Mouse (Mus musculus): ENCODE results near the gene Lyrm9.

The Lyrm9 gene

DNA sequence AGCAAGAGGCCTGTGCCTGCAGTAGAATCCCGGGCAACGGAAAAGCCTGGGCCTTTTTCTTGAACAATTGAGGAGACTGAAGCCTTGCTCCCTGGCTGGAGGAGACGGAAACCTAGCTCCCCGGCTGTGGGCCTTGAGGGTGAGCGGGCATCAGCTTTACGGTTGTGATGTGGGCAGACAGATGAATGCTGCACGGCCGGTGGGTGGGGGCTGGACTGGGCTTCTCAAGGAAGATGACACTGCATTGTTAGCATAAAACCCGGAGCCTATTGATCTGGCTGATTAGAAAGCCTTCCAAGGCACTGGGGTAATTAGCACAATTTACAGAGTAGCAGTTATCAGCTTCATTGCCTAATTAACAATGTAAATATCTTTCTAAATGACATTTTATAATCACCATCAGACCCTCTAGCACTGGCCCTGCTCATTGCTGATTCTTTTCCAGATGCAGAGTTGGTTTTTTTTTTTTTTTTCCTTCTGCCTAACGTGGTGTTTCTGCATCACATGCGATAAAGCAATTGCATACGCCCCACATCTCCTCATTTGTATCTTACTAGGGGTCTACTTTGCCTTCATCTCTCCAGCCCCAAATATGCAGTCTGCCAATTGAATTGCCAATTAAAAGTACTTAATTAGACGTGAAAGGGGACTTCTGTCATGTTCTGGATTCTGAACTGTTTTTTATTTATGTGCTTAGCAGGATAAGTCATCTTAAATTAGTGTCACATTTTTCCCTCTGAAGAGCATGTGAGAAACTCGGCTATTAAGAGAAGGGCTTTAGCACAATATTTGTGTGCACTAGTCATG lies 10.2 kb upstream of the Lyrm9 start:
- no peak for DNase-seq

DNA sequence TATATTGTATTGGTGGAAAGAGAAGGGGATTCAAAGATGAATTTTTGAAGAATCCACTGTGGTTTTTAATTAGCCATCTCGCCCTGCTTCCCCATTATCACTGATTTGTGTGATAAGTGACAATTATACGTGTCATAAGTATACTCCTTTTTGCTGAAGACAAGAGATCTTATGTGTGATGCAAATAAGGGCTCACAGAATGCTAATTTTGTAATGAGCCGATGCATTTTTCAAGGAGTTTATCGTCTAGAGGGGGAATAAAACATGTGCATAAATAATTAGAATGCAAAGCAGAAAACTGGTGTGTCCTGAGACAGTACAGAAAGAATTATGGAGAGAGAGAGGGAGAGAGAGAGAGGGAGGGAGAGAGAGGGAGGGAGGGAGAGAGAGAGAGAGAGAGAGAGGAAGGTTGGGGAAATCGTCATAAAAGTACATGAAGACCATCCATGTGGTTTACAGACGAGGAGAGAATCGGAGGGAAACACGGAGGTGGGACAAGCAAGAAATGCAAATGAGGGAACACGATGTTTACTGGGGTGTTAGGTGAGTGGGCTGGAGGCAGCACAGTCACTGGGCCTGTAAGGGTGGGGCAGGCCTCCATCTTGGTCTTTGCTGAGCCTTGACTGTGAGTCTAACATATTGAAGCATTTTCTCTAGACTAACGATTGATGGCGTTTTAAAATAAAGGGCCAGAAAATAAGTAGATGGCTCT lies 8.9 kb upstream of the Lyrm9 start:
- DNase-seq, result no peak

DNA sequence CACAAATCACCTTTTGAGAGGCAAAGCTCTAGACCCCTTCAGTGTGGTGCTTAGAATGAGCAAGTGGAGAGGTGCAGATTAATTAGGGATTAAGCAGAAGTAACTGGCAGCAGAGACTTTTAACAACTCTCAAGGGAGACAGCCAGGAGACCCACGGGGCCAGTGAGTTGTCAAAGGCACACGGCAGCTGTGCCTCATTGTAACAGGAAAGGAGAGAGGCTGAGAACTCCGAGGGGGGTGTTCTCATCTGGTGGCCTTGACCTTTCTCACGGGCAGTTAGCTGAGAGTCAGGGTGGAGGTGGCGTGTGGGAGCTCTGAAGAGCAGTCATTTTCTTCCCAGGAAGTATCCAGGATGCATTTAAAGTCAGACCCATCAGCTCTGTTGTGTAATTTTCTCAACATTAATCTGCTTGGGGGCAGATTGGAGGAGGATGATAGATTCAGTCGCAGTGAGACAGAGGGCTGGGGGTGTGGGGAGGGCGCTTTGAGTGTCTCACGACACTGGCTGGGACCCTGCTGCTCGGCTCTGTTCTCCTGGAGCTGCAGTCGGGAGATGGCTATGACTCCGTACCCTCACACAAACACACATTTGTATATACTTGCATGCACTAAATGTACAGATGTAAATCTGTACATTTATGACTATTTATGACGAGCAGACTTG lies 5.9 kb upstream of the Lyrm9 start:
- no peak for DNase-seq

DNA sequence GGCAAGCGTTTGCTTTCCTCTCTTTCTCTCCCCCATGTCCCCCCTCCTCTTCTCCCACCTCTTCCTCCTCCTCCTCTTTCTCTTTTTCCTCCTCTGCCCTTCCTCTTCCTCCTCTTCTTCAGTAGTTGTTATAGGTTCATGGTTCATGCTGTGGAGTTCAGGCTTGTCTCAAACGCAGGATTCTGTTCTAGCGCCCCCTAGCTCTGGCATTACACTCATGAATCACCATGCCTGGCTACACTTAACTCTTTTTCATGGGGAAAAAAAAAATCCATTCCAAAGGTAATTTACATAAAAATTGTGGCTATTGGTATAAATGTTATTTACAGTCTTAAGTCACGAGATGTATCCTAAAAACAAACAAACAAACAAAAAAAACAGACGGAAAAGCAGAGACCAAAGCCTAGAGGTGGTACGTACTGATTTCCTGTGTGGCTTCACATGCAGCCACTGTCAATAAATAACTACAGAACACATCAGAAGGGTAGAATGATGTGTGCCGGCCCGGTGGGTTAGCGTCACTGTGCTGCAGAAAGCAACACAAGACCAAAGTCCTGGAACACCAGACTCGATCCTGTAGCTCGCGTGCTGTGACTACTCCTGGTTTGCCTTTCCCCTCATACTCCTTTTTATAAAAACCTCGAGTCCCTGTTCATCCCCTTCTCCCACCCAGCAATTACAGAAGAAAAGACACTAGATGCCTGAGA lies 3.4 kb upstream of the Lyrm9 start:
- DNase-seq, result peak; percentile 42 to 59

DNA sequence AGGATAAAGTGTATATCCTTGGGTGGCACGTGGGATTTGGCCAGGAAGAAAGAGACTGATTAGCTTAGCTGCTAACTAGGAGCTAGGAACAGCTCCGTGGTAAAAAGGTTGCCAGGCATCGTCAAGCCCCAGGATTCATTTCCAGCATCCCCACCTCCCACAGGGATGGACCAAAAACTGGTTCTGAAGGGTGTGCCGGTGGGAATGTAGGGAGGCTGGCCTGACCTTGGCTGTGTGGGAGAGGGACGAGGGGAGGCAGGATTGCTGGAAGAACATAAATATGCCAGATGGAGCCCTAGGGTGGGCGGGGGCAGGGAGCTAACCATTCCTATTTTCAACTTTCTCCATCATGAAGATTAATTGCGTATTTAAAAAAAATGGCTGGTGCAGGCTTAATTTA lies 1.2 kb downstream of the Lyrm9 start:
- no peak for DNase-seq

DNA sequence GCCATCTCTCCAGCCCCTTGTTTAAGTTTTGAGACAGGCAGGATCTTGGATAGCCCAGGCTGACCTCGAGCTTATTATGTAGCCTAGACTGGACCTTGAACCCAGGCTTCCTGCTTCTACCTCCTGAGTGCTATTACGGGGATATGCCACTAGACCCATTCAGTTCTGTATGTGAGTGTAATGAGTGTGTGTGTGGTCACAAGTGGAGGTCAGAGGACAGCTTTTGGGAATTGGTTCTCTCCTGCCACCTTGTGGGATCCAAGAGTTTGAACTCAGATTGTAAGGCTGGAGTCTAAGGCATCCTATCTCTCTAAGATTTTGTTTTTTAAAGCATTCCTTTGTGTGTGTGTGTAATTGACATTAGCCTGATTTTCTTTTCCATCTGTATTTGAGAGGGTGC lies 2.0 kb downstream of the Lyrm9 start:
- DNase-seq, result no peak

DNA sequence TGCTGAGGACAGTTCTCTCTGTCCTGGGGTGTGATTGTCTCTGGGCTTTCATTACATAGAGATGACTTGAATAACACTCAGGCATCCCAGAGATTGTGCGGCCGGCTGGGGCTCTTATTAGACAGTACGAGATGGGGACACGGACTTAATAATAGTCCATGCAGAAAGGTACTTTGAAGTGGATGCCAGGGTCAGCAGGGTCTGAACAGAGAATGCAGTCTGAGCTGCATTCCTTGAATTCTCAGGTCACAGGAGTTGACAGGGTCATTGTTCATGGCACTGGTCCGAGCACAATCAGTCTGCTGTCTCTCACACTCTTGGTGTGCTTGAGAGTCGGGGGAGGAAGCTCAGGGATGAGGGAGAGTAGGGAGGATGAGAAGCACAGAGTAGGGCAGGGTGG lies 3.0 kb downstream of the Lyrm9 start:
- DNase-seq, result no peak

DNA sequence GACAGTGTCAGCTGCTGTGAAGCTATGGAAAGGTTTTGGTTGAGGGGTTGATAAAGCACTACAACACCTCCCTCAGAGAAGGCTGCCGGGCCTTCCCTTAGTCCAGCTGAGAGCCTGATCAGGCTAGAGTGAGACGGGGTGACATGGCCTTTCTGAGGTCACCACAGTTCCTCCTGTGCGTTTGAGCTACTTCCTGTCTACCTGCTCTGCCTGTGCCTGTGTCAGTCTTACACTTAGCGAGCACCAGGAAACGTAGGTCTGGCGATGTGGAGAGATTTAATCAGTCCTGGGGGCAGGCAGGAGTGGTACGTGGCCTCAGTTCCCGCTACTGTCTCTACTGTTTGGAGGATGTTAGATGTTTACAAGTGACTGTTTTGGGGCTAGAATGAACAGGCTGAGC lies 3.8 kb downstream of the Lyrm9 start:
- DNase-seq, result peak in 1 of 2 experiments; percentile 42

DNA sequence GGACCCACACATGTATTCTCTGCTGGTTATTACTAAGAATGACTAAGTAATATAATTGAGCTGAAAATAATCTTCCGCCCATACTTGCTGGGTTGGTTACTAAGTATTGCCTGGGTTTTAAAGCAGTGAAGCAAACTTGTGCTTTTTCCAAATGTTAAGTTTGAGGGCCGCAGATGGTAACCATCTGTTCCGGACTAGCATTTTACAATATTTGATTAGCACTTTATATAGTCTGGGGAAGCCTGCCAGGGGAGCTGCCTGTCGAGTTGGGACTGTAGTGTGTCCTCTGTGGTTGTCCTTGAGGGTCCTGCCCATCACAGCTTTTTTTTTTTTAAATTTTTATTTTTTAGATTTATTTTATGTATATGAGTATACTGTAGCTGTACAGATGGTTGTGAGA lies 5.3 kb downstream of the Lyrm9 start:
- no peak for DNase-seq

DNA sequence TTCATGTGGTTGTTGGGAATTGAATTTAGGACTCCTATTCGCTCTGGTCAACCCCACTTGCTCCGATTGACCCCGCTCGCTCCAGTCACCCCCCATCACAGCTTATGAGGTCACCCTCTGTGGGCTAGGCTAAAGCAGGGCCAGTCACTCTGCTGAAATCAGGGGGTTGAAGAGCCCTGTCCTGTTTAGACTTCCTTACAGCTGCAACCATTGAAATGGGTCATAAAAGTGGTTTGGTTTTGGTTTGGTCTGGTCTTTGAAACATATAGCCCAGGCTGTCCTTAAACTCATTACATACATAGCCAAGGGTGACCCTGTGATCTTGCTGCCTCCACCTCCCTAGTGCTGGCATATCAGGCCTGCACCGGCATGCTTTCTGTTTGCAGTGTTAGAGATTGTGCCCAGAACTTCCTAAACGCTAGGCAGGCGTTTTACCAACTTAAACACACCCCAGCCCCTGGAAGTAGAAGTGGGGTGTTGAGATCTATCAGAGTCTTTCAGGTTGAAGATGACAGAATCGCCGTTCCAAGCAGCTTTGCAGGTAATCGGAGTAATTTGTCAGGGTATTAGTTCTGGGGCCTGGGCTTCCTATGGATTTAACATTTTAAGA lies 5.8 kb downstream of the Lyrm9 start:
- no peak for DNase-seq

DNA sequence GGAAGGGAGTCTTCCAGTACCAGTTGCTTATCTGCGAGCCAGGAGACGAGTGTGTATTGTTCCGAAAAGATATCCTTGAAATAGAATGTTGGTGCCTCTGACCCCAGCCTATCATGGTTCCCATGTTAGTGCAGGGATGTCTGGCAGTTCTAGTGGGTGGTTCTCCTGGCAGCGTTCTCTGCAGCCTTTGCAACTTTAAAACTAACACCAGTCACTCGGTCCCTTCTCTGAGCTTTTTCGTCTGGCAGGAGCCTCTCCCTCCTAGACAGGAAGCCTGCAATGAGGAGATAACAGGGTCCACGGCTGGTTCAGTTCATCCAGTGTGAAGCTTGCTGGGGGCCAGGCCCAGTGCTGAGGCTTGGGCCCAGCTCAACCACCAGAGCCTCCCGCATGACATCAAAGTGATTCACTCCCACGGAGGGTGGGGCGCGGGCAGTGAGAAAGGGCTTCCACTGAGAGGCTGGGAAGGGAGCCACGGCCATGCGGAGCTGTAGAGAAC lies 6.5 kb downstream of the Lyrm9 start:
- no peak for DNase-seq

DNA sequence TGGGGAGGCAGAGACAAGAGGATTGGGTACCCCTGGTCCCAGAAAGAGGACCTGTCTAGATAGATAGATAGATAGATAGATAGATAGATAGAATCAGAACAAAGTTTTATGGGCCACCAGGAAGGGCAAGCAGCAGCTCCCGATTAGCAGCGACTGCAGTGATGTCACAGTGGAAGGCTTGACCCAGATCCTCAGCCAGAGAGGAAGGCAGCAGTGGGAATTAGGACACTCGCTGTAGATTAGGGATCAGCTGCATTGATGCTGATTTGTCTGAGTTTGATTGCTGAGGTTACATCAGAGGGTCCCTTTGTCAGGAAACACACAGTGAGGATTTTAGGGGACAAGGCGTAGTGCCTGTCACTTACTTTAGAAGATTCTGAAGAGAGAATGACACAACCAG lies 10.1 kb downstream of the Lyrm9 start:
- DNase-seq, result no peak

DNA sequence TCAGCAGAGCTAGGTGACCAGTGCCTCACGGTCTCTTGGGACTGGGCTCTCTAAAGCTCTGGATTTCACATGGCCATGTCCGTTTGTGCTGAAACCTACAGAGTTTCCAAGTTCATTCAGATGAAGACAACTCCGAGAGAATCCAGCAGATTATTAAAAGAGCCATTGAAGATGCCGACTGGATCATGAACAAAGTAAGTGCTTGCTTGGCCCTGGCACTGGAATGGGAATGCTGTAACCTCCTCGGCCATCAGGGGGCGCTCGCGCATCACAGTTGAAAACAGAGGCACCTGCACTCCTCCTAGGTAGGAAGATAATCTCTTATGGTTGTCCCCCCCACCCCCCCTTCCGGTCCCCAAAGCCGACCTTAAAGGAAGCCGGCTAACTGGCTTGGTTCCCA lies 11.6 kb downstream of the Lyrm9 start:
- DNase-seq, result peak; percentile 85 to 89

DNA sequence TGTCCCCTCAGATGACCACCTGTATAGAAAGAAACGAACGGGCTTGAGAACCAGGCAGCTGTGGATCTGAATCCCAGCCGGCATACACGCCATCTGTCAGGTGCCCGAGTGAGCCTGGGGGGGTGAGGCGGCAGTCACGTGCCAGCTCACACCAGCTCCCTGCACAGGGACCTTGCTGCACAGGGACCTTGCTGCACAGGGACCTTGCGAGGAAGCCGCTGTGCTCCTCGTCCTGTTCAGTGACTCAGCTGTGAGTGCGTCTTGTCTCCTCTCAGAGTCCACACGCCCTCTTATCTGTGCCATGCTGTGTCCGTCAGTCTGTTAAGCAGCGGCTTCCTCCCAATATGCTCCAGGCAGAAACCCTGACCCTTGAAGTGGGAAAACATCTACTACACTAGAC lies 13.1 kb downstream of the Lyrm9 start:
- no peak for DNase-seq

DNA sequence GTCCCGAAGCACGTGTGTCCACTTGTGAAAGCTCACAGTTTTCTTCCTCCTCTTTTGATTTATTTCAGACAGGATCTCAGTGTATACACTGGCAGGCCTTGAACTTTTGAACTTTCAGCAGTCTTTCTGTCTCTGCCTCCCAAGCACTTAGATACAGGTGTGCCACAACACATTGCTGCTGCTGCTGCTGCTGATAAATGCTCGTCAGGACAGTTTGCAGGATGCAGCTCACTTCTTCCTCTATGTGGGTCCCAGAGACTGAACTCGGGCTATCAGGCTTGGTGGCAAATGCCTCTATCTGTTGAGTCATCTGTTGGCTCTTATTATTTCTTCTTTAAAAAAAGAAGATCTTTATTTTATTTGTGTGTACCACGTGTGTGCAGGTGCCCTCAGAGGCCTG lies 13.8 kb downstream of the Lyrm9 start:
- no peak for DNase-seq

DNA sequence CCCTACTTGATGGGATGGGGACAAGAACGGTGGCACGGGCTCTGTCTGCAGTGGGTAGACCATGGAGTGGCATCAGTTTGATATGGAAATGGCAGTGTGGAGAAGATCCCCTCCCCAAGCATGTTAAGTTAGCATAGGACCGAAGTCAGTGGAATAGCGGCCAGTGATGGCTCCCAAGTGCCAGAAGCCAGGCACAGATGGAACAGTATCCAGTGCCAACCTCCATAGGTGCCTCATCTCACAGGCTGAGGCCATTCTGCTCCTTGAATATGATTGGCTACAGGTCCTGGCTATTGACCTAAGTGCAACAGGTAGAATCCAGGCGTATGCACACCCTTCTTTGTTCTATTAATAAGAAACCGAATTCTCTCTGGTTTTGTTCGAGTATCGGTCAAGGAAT lies 15.6 kb downstream of the Lyrm9 start:
- no peak for DNase-seq

DNA sequence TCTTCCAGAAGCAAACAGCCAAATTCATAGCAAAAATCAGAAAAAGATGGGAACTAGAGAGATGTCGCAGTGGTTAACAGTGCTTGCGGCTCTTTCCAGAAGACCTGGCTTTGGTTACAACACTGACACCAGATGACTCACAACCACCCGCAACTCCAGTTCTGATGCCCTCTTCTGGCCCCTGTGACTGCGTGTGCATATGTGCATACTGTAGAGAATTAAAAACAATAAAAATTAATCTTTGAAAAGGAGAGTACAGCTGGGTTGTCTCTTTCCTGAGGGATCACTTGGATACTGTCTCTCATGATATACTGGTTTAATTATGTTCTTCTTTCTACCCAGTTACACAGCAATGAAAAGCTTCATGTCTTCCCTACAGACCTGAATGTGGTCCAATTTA lies 20.2 kb downstream of the Lyrm9 start:
- DNase-seq, result no peak

DNA sequence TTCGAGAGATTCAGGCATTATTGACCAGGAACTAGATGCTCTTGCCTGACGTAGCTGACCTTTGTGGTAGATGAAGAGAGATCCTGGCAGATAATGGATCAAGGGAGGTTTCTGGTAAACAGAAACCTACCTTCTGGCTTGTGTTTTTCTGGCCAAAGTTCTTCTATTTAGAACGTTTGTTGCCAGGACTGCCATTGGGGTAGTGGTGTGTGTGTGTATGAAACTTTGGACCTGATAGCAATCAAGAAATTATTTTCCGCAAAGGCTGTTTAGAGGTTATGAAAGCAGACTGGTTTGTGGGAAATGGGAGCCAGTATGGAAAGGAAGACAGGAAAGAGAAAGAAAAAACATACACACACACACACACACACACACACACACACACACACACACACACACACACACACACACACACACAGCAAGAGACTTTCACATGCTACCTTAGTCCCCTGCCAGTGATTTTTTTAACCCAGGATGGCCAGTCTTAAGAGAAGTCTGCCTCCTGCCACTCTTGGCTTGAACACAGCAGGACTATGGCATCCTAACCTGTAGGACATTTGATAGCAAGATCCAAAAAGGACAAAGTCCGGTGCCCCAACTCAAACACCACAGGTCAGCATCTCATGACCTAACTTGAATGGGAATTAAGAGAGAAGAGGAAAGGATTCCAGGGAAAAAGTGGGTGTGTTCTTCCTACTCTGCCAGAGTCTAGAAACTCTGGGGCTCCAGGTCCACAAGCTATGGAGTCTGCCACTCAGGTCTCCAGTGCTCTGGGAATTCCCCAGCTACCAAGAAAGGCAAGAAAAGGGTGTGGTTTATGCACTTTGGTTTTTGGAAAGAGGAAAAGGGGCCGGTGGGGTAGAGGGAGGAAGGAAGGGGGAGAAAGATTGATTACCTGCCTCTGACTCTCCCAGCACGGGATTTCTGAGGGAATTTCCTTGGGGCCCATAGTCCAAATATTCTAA lies 21.8 kb downstream of the Lyrm9 start:
- no peak for DNase-seq

DNA sequence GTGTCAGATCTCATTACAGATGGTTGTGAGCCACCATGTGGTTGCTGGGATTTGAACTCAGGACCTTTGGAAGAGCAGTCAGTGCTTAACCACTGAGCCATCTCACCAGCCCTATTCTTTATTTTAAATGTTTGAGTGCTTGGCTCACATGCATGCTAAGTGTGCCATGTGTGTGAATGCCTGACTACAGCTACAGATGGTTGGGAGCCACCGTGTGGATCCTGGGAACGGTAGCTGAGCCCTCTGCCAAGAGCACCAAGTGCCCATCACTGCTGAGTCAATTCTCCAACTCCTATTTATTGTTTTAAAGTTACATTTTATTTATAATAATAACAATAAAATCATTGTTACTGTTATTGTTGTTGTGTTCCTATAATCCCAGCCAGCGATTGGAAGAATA lies 23.5 kb downstream of the Lyrm9 start:
- no peak for DNase-seq

DNA sequence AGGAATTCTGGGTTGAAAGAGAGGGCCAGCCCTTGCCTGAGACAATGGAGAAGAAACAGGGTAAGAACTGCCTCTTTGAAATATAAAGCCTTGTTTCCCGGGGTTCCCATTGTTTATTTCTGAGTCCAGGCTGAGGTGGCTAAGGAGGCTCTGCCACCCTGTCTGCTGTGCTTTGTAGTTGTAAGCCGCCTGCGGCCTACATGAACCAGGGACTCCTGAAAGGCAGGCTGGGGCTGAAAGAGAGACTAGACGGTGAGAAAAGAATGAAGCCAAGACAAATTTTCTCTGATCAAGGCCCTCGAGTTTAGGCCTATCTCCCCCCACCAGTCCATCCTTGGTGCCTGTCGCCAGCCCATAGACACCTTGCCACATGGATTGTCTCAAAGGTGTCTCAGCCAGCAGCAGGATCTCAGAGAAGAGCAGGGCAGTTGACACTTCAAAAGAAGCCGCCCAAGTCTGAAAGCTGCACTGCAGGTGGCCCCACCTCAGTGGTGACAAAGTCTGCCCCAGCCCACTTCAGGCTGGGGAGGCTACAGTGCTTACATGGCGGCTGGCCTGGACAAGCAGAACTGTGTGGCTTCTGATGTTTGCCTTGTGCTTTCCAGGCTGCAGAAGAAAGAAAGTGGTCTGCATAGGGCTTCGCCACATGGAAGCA lies 25.0 kb downstream of the Lyrm9 start:
- peak; percentile 59 to 80 for DNase-seq

DNA sequence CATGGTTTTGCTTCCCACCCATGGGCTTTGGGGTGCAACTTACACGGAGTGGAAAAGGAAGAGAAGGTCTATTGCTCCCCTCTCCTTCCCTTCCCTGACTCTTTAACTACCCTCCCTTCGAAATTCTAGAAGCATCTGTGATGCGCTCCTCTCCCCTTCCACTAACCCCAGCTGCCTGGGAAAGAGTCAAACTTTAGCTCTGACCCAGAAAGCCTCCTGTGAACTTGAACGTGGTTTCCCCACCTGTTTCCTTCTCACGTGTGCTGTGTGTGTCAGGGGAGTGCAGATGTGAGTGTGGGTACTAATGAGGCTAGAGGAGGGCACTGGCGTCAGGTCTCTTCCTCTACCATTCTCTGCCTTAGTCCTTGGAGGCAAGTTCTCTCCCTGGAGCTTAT lies 25.5 kb downstream of the Lyrm9 start:
- DNase-seq, result peak; percentile 58 to 78

Data from thymus, postnatal 36 days (tissue).